Mouse (Mus musculus) heart, adult 11 months (tissue): ENCODE results near the gene Rgs12.

Source experiments
- DNase-seq: peaks from one replicate; pipeline ENCODE4 v3.0.0; 2022

The Rgs12 gene

GRCm38 (mm10) chr5:34931516-34932457 lies 17.5 kb upstream of the Rgs12 start:
- no peak for DNase-seq

GRCm38 (mm10) chr5:34932458-34932806 lies 16.8 kb upstream of the Rgs12 start:
- peak; percentile 93 for DNase-seq

GRCm38 (mm10) chr5:34933461-34933860 lies 15.8 kb upstream of the Rgs12 start:
- DNase-seq, result no peak

GRCm38 (mm10) chr5:34941710-34942470 lies 7.4 kb upstream of the Rgs12 start:
- no peak for DNase-seq

GRCm38 (mm10) chr5:34943428-34943827 lies 5.8 kb upstream of the Rgs12 start:
- no peak for DNase-seq

- no peak for DNase-seq
Measured at GRCm38 (mm10) chr5:34949769-34950211, 545 bp downstream of the Rgs12 start.

- no peak for DNase-seq
Measured at GRCm38 (mm10) chr5:34950486-34951160, 1.4 kb downstream of the Rgs12 start.

- peak; percentile 94 for DNase-seq
Measured at GRCm38 (mm10) chr5:34951161-34951834, 2.1 kb downstream of the Rgs12 start.

GRCm38 (mm10) chr5:34954508-34954907 lies 5.3 kb downstream of the Rgs12 start:
- DNase-seq, result peak; percentile 91

- no peak for DNase-seq
Measured at GRCm38 (mm10) chr5:34955630-34956029, 6.4 kb downstream of the Rgs12 start.

- no peak for DNase-seq
Measured at GRCm38 (mm10) chr5:34956151-34956550, 6.9 kb downstream of the Rgs12 start.

GRCm38 (mm10) chr5:34957015-34957414 lies 7.8 kb downstream of the Rgs12 start:
- DNase-seq, result peak; percentile 91

GRCm38 (mm10) chr5:34960021-34960420 lies 10.8 kb downstream of the Rgs12 start:
- DNase-seq, result no peak

- no peak for DNase-seq
Measured at GRCm38 (mm10) chr5:34965531-34965930, 16.3 kb downstream of the Rgs12 start.

GRCm38 (mm10) chr5:34968386-34968785 lies 19.1 kb downstream of the Rgs12 start:
- peak; percentile 94 for DNase-seq

- DNase-seq, result no peak
Measured at GRCm38 (mm10) chr5:34972471-34972870, 23.2 kb downstream of the Rgs12 start.

GRCm38 (mm10) chr5:34973560-34974317 lies 24.5 kb downstream of the Rgs12 start:
- peak; percentile 94 for DNase-seq

- peak; percentile 84 for DNase-seq
Measured at GRCm38 (mm10) chr5:34974773-34975443, 25.7 kb downstream of the Rgs12 start.

- DNase-seq, result peak; percentile 96
Measured at GRCm38 (mm10) chr5:34976540-34977292, 27.5 kb downstream of the Rgs12 start.

- no peak for DNase-seq
Measured at GRCm38 (mm10) chr5:34980099-34980498, 30.9 kb downstream of the Rgs12 start.
